In genomic region chr14:102181269-102181668, GRCm38 (mm10) we compare ENCODE assay signal across 21 mouse cellular contexts.
DNase-seq lines count a peak whose midpoint lies in the region; ATAC-seq and TF ChIP-seq lines count a peak whose summit lies in the region.
"Had no signal": no experiment of that assay in that cellular context is flagged by ENCODE, and none has a peak within 500 bp of the region (broad histone marks: within the 10 kb centered on the region; RNA-seq: fewer than 3 reads in every experiment).

No protein-coding gene starts in this region.

- no peak overlapping the region for H3K4me2 ChIP-seq in embryonic facial prominence, embryonic 11.5 days (ENCODE audit: low read depth, low read length)
- no peak overlapping the region for H3K4me2 ChIP-seq in kidney, embryonic 16.5 days (replicated peaks; ENCODE audit: low read depth, low read length)
- no peak overlapping the region for H3K4me2 ChIP-seq in midbrain, postnatal 0 days (ENCODE audit: low read depth, low read length, poor library complexity, severe bottlenecking)
- H3K4me2 ChIP-seq: embryonic facial prominence, embryonic 13.5 days; forebrain, embryonic 15.5 days; heart, embryonic 12.5 days; hindbrain, embryonic 13.5 days; kidney, embryonic 15.5 days; liver, embryonic 15.5 days; neural tube, embryonic 12.5 days had no signal

- no peaks in the 10 kb centered on the region for H3K27me3 ChIP-seq in embryonic facial prominence, embryonic 11.5 days (ENCODE audit: control insufficient read depth, insufficient read depth, low read length)
- no peaks in the 10 kb centered on the region for H3K27me3 ChIP-seq in embryonic facial prominence, embryonic 10.5 days (replicated peaks; ENCODE audit: low read depth, poor library complexity, severe bottlenecking)
- H3K27me3 ChIP-seq in kidney, adult 2 months (replicated peaks; ENCODE audit: control insufficient read depth, insufficient read depth, low read length): no peaks in the 10 kb centered on the region
- H3K27me3 ChIP-seq in kidney, embryonic 16.5 days (ENCODE audit: insufficient read depth, low read length): no peaks in the 10 kb centered on the region
- H3K27me3 ChIP-seq in midbrain, postnatal 0 days (ENCODE audit: insufficient read depth, low read length): no peaks in the 10 kb centered on the region
- no peaks in the 10 kb centered on the region for H3K27me3 ChIP-seq in midbrain, embryonic 10.5 days (ENCODE audit: low read depth, poor library complexity, severe bottlenecking)
- H3K27me3 ChIP-seq: embryonic facial prominence, embryonic 13.5 days; forebrain, embryonic 15.5 days; heart, embryonic 12.5 days; hindbrain, embryonic 13.5 days; kidney, embryonic 15.5 days; liver, embryonic 15.5 days; neural tube, embryonic 12.5 days had no signal

- H3K9me3 ChIP-seq in embryonic facial prominence, embryonic 11.5 days (replicated peaks; ENCODE audit: control insufficient read depth, low read length): no peaks in the 10 kb centered on the region
- H3K9me3 ChIP-seq in embryonic facial prominence, embryonic 10.5 days: no peaks in the 10 kb centered on the region
- H3K9me3 ChIP-seq in kidney, embryonic 16.5 days (ENCODE audit: low read length): no peaks in the 10 kb centered on the region
- no peaks in the 10 kb centered on the region for H3K9me3 ChIP-seq in midbrain, postnatal 0 days (ENCODE audit: low read length)
- H3K9me3 ChIP-seq in midbrain, embryonic 10.5 days (replicated peaks): no peaks in the 10 kb centered on the region
- H3K9me3 ChIP-seq: embryonic facial prominence, embryonic 13.5 days; forebrain, embryonic 15.5 days; heart, embryonic 12.5 days; hindbrain, embryonic 13.5 days; kidney, embryonic 15.5 days; liver, embryonic 15.5 days; neural tube, embryonic 12.5 days had no signal

- no peaks in the 10 kb centered on the region for H3K4me1 ChIP-seq in embryonic facial prominence, embryonic 11.5 days (ENCODE audit: control insufficient read depth, insufficient read depth, low read length)
- H3K4me1 ChIP-seq in embryonic facial prominence, embryonic 10.5 days: no peaks in the 10 kb centered on the region
- H3K4me1 ChIP-seq in kidney, adult 2 months (ENCODE audit: control insufficient read depth, insufficient read depth, low read length): no peaks in the 10 kb centered on the region
- no peaks in the 10 kb centered on the region for H3K4me1 ChIP-seq in kidney, embryonic 16.5 days (ENCODE audit: insufficient read depth, low read length)
- H3K4me1 ChIP-seq in midbrain, postnatal 0 days (ENCODE audit: insufficient read depth, low read length): no peaks in the 10 kb centered on the region
- no peaks in the 10 kb centered on the region for H3K4me1 ChIP-seq in midbrain, embryonic 10.5 days
- H3K4me1 ChIP-seq: embryonic facial prominence, embryonic 13.5 days; forebrain, embryonic 15.5 days; heart, embryonic 12.5 days; hindbrain, embryonic 13.5 days; kidney, embryonic 15.5 days; liver, embryonic 15.5 days; neural tube, embryonic 12.5 days had no signal

- DNase-seq in embryonic facial prominence, embryonic 11.5 days (ENCODE audit: low spot score): peak; percentile 46
- no peak for DNase-seq in embryonic facial prominence, embryonic 10.5 days (ENCODE audit: low spot score)
- peak; percentile 2 for DNase-seq in kidney, adult 2 months
- peak; percentile 52 for DNase-seq in midbrain, postnatal 0 days (ENCODE audit: low spot score)
- no peak for DNase-seq in midbrain, embryonic 10.5 days (ENCODE audit: low spot score)
- no peak for DNase-seq in spleen, postnatal 4 days (ENCODE audit: low spot score in 2 of 2)
- no peak for DNase-seq in cerebellum, postnatal 4 days (ENCODE audit: low spot score in 2 of 2)
- DNase-seq: cerebellum, adult 18-20 months; gastrocnemius, postnatal 36 days; spleen, adult 18-20 months had no signal

- H3K27ac ChIP-seq in embryonic facial prominence, embryonic 11.5 days (replicated peaks; ENCODE audit: low read depth, low read length): no peak overlapping the region
- H3K27ac ChIP-seq in embryonic facial prominence, embryonic 10.5 days (replicated peaks): no peak overlapping the region
- no peak overlapping the region for H3K27ac ChIP-seq in kidney, adult 2 months (ENCODE audit: insufficient read depth, low read depth, low read length)
- H3K27ac ChIP-seq in kidney, embryonic 16.5 days (ENCODE audit: low read length): no peak overlapping the region
- H3K27ac ChIP-seq in midbrain, postnatal 0 days (ENCODE audit: low read depth, low read length): no peak overlapping the region
- H3K27ac ChIP-seq in midbrain, embryonic 10.5 days (replicated peaks): no peak overlapping the region
- H3K27ac ChIP-seq: embryonic facial prominence, embryonic 13.5 days; forebrain, embryonic 15.5 days; hindbrain, embryonic 13.5 days; kidney, embryonic 15.5 days; liver, embryonic 15.5 days; macrophage; neural tube, embryonic 12.5 days had no signal

- H3K36me3 ChIP-seq in embryonic facial prominence, embryonic 11.5 days (replicated peaks; ENCODE audit: control insufficient read depth, insufficient read depth, low read depth, low read length): no peaks in the 10 kb centered on the region
- H3K36me3 ChIP-seq in embryonic facial prominence, embryonic 10.5 days (replicated peaks): no peaks in the 10 kb centered on the region
- H3K36me3 ChIP-seq in kidney, adult 2 months (ENCODE audit: control insufficient read depth, insufficient read depth, low read length): no peaks in the 10 kb centered on the region
- no peaks in the 10 kb centered on the region for H3K36me3 ChIP-seq in kidney, embryonic 16.5 days (ENCODE audit: insufficient read depth, low read length)
- no peaks in the 10 kb centered on the region for H3K36me3 ChIP-seq in midbrain, postnatal 0 days (ENCODE audit: insufficient read depth, low read length)
- no peaks in the 10 kb centered on the region for H3K36me3 ChIP-seq in midbrain, embryonic 10.5 days
- H3K36me3 ChIP-seq: embryonic facial prominence, embryonic 13.5 days; forebrain, embryonic 15.5 days; G1E; heart, embryonic 12.5 days; hindbrain, embryonic 13.5 days; kidney, embryonic 15.5 days; liver, embryonic 15.5 days; neural tube, embryonic 12.5 days had no signal

- TF ChIP-seq CTCF in kidney, adult 2 months (conservative IDR thresholded peaks at IDR 0.05; ENCODE audit: insufficient read depth, insufficient read length, low read depth, low read length): no peak
- TF ChIP-seq CTCF in midbrain, postnatal 0 days (IDR thresholded peaks at IDR 0.05): peak; percentile 76

- H3K4me3 ChIP-seq in embryonic facial prominence, embryonic 11.5 days (ENCODE audit: low read depth, low read length): no peak overlapping the region
- no peak overlapping the region for H3K4me3 ChIP-seq in embryonic facial prominence, embryonic 10.5 days
- H3K4me3 ChIP-seq in kidney, adult 2 months (ENCODE audit: insufficient read depth, low read depth, low read length): no peak overlapping the region
- H3K4me3 ChIP-seq in kidney, embryonic 16.5 days (ENCODE audit: low read length): no peak overlapping the region
- no peak overlapping the region for H3K4me3 ChIP-seq in midbrain, postnatal 0 days (ENCODE audit: low read depth, low read length)
- H3K4me3 ChIP-seq in midbrain, embryonic 10.5 days: no peak overlapping the region
- H3K4me3 ChIP-seq: embryonic facial prominence, embryonic 13.5 days; forebrain, embryonic 15.5 days; heart, embryonic 12.5 days; hindbrain, embryonic 13.5 days; kidney, embryonic 15.5 days; liver, embryonic 15.5 days; neural tube, embryonic 12.5 days had no signal

- no peak overlapping the region for H3K9ac ChIP-seq in embryonic facial prominence, embryonic 11.5 days (replicated peaks; ENCODE audit: low read length)
- no peak overlapping the region for H3K9ac ChIP-seq in kidney, embryonic 16.5 days (replicated peaks; ENCODE audit: low read length)
- no peak overlapping the region for H3K9ac ChIP-seq in midbrain, postnatal 0 days (replicated peaks; ENCODE audit: low read length, poor library complexity, severe bottlenecking)
- H3K9ac ChIP-seq: embryonic facial prominence, embryonic 13.5 days; forebrain, embryonic 15.5 days; heart, embryonic 12.5 days; hindbrain, embryonic 13.5 days; kidney, embryonic 15.5 days; liver, embryonic 15.5 days; neural tube, embryonic 12.5 days had no signal

- TF ChIP-seq POLR2A in kidney, adult 2 months (IDR thresholded peaks at IDR 0.05; ENCODE audit: low read depth, low read length): no peak

- ATAC-seq in embryonic facial prominence, embryonic 11.5 days (replicated peaks; ENCODE audit: insufficient number of reproducible peaks, low FRiP score, low TSS enrichment, low read depth): no peak
- no peak for ATAC-seq in kidney, embryonic 16.5 days (ENCODE audit: low FRiP score, low TSS enrichment)
- ATAC-seq in midbrain, postnatal 0 days (ENCODE audit: low FRiP score): no peak
- ATAC-seq: forebrain, embryonic 15.5 days; midbrain, embryonic 16.5 days had no signal

- 78% methylated on average over 3 of the region's 3 CpGs for WGBS in embryonic facial prominence, embryonic 11.5 days
- WGBS in embryonic facial prominence, embryonic 10.5 days: 80% methylated on average over 3 of the region's 3 CpGs
- WGBS in kidney, adult 2 months: 80% methylated on average over 3 of the region's 3 CpGs
- 82% methylated on average over 3 of the region's 3 CpGs for WGBS in kidney, embryonic 16.5 days
- WGBS in midbrain, postnatal 0 days: 81% methylated on average over 3 of the region's 3 CpGs
- WGBS in midbrain, embryonic 10.5 days: 84% methylated on average over 3 of the region's 3 CpGs

Comparison
In these comparisons a context has a peak if more than half of its experiments do, and no peak if none do; other contexts are left out.
1. DNase-seq: peak in embryonic facial prominence, embryonic 11.5 days (single experiment), kidney, adult 2 months (single experiment) and midbrain, postnatal 0 days (single experiment); none in embryonic facial prominence, embryonic 10.5 days (single experiment), midbrain, embryonic 10.5 days (single experiment), spleen, postnatal 4 days (0 of 2) and cerebellum, postnatal 4 days (0 of 2).